Mouse (Mus musculus): ENCODE results near the gene Spata1.

Gene Spata1

DNA sequence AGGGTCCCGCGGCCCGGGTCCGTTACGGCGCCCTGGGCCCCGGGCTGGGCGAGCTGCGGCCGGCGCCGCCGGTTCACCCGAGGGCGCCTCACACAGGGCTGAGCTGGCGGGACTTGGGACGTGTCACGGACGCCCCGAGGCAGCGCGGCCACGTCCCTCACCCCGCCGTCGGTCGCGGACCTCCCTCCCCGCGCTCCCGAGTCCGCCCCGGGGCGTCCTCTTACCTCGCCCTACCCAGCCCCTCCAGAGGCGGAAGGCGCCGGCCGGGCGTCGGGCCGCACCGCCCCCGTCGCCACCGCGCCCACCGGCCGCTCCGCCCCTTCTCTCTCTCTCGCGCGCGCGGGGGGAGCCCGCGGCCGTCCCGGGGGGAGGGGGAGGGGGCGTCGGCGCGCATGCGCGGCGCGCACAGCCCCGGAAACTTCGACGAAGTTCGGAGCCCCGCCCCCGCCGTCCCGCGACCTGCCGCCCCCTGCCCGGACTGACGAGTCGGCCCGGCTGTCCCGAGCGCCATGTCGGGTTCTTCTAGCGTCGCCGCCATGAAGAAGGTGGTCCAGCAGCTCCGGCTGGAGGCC is at the start of gene Spata1, which contains the start of gene Gng5:
Gene Spata1, minus strand, starts transcription at position 323 of the 572 bp plus-strand sequence.
Gene Gng5, plus strand, starts transcription at position 377 of the 572 bp plus-strand sequence.
- in situ Hi-C loops (cut with MboI; ENCODE audit: low sequenced_read_pairs) = no loop called here

DNA sequence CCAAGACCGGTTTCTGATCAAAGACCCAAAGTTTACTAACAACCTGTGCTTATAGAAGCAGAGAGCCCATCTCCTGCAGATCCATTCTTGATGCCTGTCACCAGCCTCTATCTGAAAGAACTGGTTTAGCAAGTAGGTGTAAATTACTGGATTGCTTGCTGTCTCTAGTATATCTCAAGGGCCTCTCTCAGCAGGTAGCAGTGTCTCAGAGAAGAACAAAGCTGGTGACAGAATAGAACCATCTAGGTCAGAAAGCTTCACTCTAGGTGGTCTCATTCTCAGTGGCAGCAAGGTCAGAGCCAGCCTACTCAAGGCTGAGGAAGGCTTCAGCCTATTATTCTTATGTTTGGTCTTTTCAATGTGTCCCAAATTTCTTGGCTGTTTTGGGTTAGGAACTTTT is 44.1 kb upstream of the Spata1 start:
- in situ Hi-C loops (cut with MboI; ENCODE audit: low sequenced_read_pairs) = no loop called here

- in situ Hi-C loops (cut with MboI; ENCODE audit: low sequenced_read_pairs) = no loop called here
Measured at GRCm38 (mm10) chr3:146540521-146541273, 41.1 kb upstream of the Spata1 start.

GRCm38 (mm10) chr3:146534986-146535385 is 35.4 kb upstream of the Spata1 start:
- in situ Hi-C loops (cut with MboI; ENCODE audit: low sequenced_read_pairs) = no loop called here

- in situ Hi-C loops (cut with MboI; ENCODE audit: low sequenced_read_pairs) = no loop called here
Measured at GRCm38 (mm10) chr3:146528335-146528734, 28.8 kb upstream of the Spata1 start.

- in situ Hi-C loops (cut with MboI; ENCODE audit: low sequenced_read_pairs) = no loop called here
Measured at GRCm38 (mm10) chr3:146521652-146522020, 22.1 kb upstream of the Spata1 start.

DNA sequence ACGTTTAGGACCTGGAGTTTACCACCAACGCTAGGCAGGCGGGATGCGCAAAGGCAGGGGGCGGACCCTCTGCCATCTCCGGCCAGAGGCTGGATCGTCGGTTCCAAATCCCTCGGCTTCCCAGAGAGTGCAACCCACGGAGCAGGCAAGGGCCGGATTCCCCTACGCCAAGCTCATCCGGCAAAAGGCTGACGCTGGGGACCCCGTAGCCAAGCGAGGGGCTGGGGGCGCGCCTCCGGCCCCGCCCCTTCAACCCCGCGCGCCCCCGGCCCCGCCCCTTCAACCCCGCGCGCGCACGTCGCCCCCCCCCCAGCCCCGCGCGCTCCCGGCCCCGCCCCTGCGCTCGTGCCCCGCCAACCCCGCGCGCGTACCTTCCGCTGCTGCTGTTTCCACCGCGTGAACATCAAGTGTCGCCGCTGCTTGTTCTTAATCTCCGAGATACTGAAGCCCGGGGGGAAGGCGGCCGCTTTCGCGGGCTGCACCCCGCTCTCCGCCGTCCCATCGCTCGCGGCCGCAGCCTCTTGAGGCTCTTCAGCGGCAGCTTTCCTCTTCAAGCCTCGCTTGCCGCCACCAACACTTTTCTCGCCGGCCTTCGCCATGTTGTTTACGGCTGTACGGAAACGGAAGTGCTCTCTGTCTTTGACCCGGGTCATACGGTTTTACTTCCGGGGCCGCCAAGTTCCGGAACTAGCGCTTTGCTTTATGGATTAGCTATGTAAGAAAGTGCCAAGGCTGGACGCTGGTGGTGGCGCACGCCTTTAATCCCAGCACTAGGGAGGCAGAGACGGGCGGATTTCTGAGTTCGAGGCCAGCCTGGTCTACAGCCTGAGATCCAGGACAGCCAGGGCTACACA is 21.5 kb upstream of the Spata1 start, which contains the start of gene Rpf1:
Gene Rpf1, minus strand, starts transcription at position 632 of the 854 bp plus-strand sequence.
- in situ Hi-C loops (cut with MboI; ENCODE audit: low sequenced_read_pairs) = no loop called here

DNA sequence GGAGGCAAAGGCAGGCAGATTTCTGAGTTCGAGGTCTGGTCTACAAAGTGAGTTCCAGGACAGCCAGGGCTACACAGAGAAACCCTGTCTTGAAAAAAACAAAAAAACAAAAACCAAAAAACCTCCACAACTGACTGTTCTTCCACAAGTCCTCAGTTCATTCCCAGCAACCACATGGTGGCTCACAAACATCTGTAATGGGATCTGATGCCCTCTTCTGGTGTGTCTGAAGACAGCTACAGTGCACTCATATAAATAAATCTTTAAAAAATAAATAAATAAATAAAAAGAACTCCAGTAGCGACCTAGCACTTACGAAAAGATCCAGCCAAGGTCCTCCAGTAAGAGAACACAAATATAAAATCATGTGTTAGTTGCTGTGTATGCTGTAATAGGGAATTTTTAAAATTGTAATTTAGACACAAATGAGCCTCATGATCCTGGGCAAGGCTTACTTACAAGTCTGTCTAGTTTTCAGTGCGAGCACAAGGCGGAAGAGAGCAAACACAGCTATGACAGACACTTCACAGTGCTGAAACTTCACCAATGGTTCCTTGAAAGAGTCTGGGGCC is 20.8 kb upstream of the Spata1 start:
- in situ Hi-C loops (cut with MboI; ENCODE audit: low sequenced_read_pairs) = no loop called here

- in situ Hi-C loops (cut with MboI; ENCODE audit: low sequenced_read_pairs) = no loop called here
Measured at GRCm38 (mm10) chr3:146506711-146507110, 7.2 kb upstream of the Spata1 start.

- in situ Hi-C loops (cut with MboI; ENCODE audit: low sequenced_read_pairs) = no loop called here
Measured at GRCm38 (mm10) chr3:146501601-146502123, 2.1 kb upstream of the Spata1 start.

DNA sequence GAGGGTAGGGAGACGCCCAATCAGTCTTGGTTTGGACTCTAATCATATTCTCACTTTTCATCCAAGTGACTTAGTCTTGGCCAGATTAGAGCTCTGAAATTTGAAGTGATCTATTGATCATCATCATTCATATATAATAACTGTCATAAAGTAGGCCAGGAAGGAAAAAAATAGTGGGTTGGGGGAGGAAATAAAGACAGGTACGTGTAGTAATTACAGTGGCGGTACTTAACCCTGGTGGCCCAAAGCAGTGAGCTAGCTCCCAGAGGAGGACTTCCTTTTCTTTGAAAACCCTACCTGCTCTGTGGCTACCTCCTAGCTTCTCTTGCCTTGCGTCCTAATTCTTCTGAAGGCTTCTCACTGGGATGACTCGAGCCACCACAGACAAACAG is 1.3 kb upstream of the Spata1 start:
- in situ Hi-C loops (cut with MboI; ENCODE audit: low sequenced_read_pairs) = no loop called here

- in situ Hi-C loops (cut with MboI; ENCODE audit: low sequenced_read_pairs) = no loop called here
Measured at GRCm38 (mm10) chr3:146500003-146500809, 653 bp upstream of the Spata1 start.

DNA sequence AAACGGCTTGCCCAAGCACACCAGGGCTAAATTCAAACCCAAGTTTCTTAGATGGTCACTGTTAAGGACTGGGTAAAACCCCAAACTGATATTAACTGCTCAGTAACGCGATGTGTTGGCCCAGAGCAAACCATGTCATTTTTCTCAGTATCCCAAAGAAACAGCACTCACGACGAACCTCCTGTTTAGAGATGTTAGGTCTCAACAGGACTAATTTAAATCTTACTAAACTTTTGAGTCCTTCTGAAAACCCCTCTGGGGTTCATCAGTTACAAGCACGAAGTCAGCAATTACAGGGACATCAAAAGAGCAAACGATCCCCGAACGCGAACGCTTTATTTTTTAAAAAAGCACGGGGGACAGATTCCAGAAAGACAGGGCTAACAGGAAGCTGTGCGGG is 564 bp downstream of the Spata1 start:
- in situ Hi-C loops (cut with MboI; ENCODE audit: low sequenced_read_pairs) = no loop called here

DNA sequence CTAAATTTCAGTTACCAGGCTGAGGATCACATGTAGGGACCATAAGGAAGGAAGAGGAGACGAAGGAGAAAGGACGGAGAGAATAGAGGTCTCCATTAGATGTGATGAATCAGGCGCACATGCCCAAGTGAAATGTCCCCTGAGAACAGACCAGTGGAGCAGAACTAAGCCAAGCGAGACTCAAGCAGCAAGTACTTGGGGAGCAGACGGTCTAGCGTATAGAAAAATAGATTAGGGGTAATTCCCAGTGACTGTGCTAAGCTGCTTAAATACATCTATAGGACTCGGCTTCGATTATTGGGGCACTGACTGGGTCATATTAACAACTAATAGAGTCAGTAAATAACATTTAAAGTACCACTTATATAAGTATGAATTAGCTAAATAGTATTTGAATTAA is 4.6 kb downstream of the Spata1 start:
- in situ Hi-C loops (cut with MboI; ENCODE audit: low sequenced_read_pairs) = no loop called here

DNA sequence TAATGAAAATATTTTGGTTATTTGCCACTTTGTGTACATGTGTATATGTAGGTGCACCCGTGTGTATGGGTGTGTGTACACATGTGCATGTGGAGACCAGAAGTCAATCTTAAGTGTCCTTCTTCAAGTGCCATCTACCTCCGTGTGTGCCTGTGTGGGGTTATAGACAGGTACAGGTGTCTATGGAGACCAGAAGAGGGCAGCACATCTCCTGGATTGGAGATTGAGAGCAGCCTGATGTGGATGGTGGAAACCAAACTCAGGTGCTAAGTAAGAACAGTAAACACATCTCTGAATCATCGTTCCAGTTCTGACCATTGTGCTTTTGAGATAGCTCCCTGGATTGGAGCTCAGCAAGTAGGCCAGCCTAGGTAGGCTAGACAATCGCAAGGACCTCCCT is 13.1 kb downstream of the Spata1 start:
- in situ Hi-C loops (cut with MboI; ENCODE audit: low sequenced_read_pairs) = no loop called here

GRCm38 (mm10) chr3:146482044-146482443 is 17.5 kb downstream of the Spata1 start:
- in situ Hi-C loops (cut with MboI; ENCODE audit: low sequenced_read_pairs) = no loop called here

DNA sequence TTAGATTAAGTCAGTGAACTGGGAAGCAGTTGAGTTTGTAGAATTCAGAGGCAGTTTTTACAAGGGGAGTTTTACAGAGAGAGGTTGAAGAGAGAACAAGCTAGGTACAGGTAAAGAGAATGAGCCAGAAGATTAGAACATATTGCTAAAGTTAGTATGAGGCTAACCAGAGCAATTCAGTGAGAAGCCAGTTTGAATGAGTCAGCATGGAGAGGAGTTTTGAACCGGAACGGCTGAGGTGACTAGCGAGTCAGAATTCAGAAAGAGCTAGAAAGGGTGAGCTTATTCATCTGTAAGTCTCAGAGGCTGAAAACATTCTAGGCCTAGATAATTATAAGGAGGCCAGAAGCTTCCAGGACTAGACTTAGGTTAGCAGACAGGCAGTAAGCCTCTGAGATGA is 25.1 kb downstream of the Spata1 start:
- in situ Hi-C loops (cut with MboI; ENCODE audit: low sequenced_read_pairs) = no loop called here

DNA sequence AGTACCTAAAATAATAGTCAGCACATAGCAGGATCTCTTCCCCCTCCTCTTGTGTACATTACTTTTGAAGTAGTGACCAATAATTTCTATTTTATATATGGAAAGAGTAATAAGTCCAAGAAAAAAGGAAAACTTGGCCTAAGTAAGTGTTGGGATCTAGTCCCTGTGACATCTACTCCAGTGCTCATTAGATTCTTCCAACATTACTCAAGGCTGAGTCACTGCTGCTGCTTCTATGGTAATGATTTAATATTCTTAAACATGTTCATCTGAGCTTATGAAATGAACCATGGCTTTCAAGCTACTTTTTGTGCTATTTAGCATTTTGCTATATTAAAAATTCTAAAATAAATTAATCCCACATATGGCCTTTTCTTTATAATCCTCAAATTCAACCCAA is 25.8 kb downstream of the Spata1 start:
- in situ Hi-C loops (cut with MboI; ENCODE audit: low sequenced_read_pairs) = no loop called here

DNA sequence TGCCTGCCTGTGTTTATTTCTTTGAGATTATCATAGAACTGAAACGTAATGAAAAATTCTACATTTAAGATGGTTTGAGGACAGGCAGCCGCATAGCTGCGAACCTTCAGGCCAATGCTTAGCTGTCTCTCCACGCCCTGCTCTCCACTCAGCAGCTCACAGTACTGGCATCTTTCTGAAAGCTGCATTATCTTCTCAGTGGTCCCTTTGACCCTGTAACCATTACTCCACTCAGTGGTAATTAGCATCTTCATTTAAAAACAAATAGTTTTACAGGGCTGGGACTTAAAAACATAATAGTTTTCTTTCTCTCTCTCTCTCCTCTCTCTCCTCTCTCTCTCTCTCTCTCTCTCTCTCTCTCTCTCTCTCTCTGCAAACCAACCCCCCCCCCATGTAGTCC is 26.9 kb downstream of the Spata1 start:
- in situ Hi-C loops (cut with MboI; ENCODE audit: low sequenced_read_pairs) = no loop called here

- in situ Hi-C loops (cut with MboI; ENCODE audit: low sequenced_read_pairs) = no loop called here
Measured at GRCm38 (mm10) chr3:146469226-146469625, 30.3 kb downstream of the Spata1 start.

Data from CH12F3 (cell line).